Mouse (Mus musculus): ENCODE measurements at regions not wholly inside any gene's neighbourhood (a gene's known extent, or its start where the extent isn't known, plus 50 kb on each side); places are given as distances from the start of the nearest gene placed in this dataset.

DNA sequence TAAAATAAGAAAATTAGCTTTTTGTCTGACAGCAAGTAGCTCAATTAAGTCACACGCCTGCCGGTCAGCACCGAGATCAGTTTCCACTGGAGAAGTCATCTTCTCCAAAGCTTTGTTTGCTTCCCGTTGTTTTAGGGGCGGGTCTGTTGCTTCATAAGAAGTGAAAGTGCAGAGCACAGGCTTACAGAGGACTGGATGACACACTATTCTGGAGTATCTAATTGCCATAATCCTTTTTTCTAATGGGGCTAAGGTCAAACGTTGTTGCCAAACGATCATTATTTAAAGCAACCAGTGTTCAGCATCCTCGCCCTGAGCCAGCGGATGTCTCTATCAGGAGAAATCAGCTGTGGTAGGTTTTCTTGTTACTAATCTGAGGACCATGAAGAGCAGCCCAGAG lies 128.5 kb downstream of the Mtx2 start:
- WGBS, result 76% methylated on average over 9 of the region's 9 CpGs
- ATAC-seq (ENCODE audit: low read depth) (no peak), DNase-seq (ENCODE audit: low spot score) (no peak)
- Histone ChIP-seq H3K27me3 (replicated peaks; ENCODE audit: control insufficient read depth, insufficient read depth, low read length) (no peaks in the 10 kb centered on the region), H3K27ac (replicated peaks; ENCODE audit: low read depth, low read length) (no peak overlapping the region), H3K9ac (ENCODE audit: low read depth, low read length) (no peak overlapping the region), H3K36me3 (ENCODE audit: control insufficient read depth, insufficient read depth, low read length) (no peaks in the 10 kb centered on the region), H3K4me1 (ENCODE audit: control insufficient read depth, insufficient read depth, low read length) (no peaks in the 10 kb centered on the region; the same call in 1 of the 2 replicates), H3K4me3 (ENCODE audit: low read depth, low read length) (no peak overlapping the region), H3K9me3 (ENCODE audit: control insufficient read depth, low read length) (no peaks in the 10 kb centered on the region), H3K4me2 (ENCODE audit: low read depth, low read length) (no peak overlapping the region)

GRCm38 (mm10) chr2:74955281-74956128 lies 129.9 kb downstream of the Mtx2 start:
- Histone ChIP-seq H3K9me3 (ENCODE audit: control insufficient read depth, low read length) (no peaks in the 10 kb centered on the region), H3K4me1 (ENCODE audit: control insufficient read depth, insufficient read depth, low read length) (no peaks in the 10 kb centered on the region; the same call in 1 of the 2 replicates), H3K27ac (replicated peaks; ENCODE audit: low read depth, low read length) (no peak overlapping the region), H3K9ac (ENCODE audit: low read depth, low read length) (no peak overlapping the region), H3K4me2 (ENCODE audit: low read depth, low read length) (no peak overlapping the region), H3K36me3 (ENCODE audit: control insufficient read depth, insufficient read depth, low read length) (no peaks in the 10 kb centered on the region), H3K27me3 (replicated peaks; ENCODE audit: control insufficient read depth, insufficient read depth, low read length) (no peaks in the 10 kb centered on the region), H3K4me3 (ENCODE audit: low read depth, low read length) (no peak overlapping the region)
- DNase-seq (ENCODE audit: low spot score) (no peak), ATAC-seq (ENCODE audit: low read depth) (no peak)
- WGBS, result 80% methylated on average over 4 of the region's 4 CpGs

GRCm38 (mm10) chr2:74956129-74956450 lies 130.5 kb downstream of the Mtx2 start:
- Histone ChIP-seq H3K4me2 (ENCODE audit: low read depth, low read length) (no peak overlapping the region), H3K4me1 (ENCODE audit: control insufficient read depth, insufficient read depth, low read length) (no peaks in the 10 kb centered on the region; the same call in 1 of the 2 replicates), H3K9me3 (ENCODE audit: control insufficient read depth, low read length) (no peaks in the 10 kb centered on the region), H3K4me3 (ENCODE audit: low read depth, low read length) (no peak overlapping the region), H3K9ac (ENCODE audit: low read depth, low read length) (no peak overlapping the region), H3K27ac (replicated peaks; ENCODE audit: low read depth, low read length) (no peak overlapping the region), H3K27me3 (replicated peaks; ENCODE audit: control insufficient read depth, insufficient read depth, low read length) (no peaks in the 10 kb centered on the region), H3K36me3 (ENCODE audit: control insufficient read depth, insufficient read depth, low read length) (no peaks in the 10 kb centered on the region)
- DNase-seq (ENCODE audit: low spot score) (no peak), ATAC-seq (ENCODE audit: low read depth) (no peak)
- 95% methylated on average over 1 of the region's 1 CpGs for WGBS

- no peaks in the 10 kb centered on the region for H3K36me3 ChIP-seq (ENCODE audit: control insufficient read depth, insufficient read depth, low read length)
- H3K9me3 ChIP-seq (ENCODE audit: control insufficient read depth, low read length), result no peaks in the 10 kb centered on the region
- DNase-seq (ENCODE audit: low spot score) (no peak), ATAC-seq (ENCODE audit: low read depth) (no peak)
- no peak overlapping the region for H3K4me3 ChIP-seq (ENCODE audit: low read depth, low read length)
- H3K4me1 ChIP-seq (ENCODE audit: control insufficient read depth, insufficient read depth, low read length), result no peaks in the 10 kb centered on the region; the same call in 1 of the 2 replicates
- no peak overlapping the region for H3K27ac ChIP-seq (replicated peaks; ENCODE audit: low read depth, low read length)
- no peaks in the 10 kb centered on the region for H3K27me3 ChIP-seq (replicated peaks; ENCODE audit: control insufficient read depth, insufficient read depth, low read length)
- H3K9ac ChIP-seq (ENCODE audit: low read depth, low read length), result no peak overlapping the region
- 91% methylated on average over 2 of the region's 2 CpGs for WGBS
- H3K4me2 ChIP-seq (ENCODE audit: low read depth, low read length), result no peak overlapping the region
Measured at GRCm38 (mm10) chr2:74956556-74956955, 131.0 kb downstream of the Mtx2 start.

DNA sequence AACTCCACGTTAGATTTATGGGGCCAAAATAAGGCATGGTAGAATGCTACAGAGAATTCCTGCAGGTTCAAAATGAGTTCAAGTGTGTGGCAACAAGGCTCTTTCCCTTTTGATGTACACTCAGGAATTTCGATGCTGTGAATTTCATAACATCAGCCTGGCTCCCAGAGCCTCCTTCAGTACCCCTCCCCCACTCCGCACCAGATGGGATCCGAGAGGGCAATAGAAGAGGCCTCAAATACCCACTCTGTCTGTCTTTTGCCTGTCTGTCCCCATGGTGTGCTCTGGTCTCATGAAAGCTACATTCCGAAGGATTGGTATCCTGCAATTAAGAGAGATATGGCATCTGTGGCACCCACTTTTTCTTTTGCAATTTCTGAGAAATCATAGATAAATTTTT lies 134.3 kb downstream of the Mtx2 start:
- Histone ChIP-seq H3K27ac (replicated peaks; ENCODE audit: low read depth, low read length) (no peak overlapping the region), H3K4me1 (ENCODE audit: control insufficient read depth, insufficient read depth, low read length) (peaks cover under 1% of the 10 kb centered on the region; the same call in 1 of the 2 replicates), H3K27me3 (replicated peaks; ENCODE audit: control insufficient read depth, insufficient read depth, low read length) (0 out of 2 replicates have a peak, but pooled peaks cover 5% of the 10 kb centered on the region), H3K4me2 (ENCODE audit: low read depth, low read length) (no peak overlapping the region), H3K36me3 (ENCODE audit: control insufficient read depth, insufficient read depth, low read length) (no peaks in the 10 kb centered on the region), H3K9ac (ENCODE audit: low read depth, low read length) (no peak overlapping the region), H3K4me3 (ENCODE audit: low read depth, low read length) (no peak overlapping the region), H3K9me3 (ENCODE audit: control insufficient read depth, low read length) (no peaks in the 10 kb centered on the region)
- 33% methylated on average over 5 of the region's 5 CpGs for WGBS
- ATAC-seq (ENCODE audit: low read depth) (no peak), DNase-seq (ENCODE audit: low spot score) (peak; percentile 23)

DNA sequence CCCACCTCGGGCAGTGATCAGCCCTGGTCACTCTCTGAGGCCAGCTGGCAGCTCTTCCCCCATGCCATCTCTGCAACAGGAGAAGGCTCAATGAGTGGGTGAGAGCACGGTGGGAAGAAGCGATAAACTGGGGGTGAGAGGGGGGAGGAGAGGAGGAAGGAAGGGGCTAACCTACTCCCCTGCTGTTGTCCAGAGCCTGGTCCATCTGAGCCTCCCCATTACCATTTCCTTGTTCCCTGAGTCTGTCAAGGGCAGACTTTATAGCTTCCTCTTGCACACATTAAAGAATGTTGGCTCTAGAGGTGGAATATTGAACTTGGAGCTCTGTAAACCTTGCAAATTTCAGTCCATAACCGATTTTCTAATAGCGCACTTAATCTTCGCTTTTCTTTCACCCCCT lies 136.8 kb downstream of the Mtx2 start:
- H3K27ac ChIP-seq (replicated peaks; ENCODE audit: low read depth, low read length), result no peak overlapping the region
- ATAC-seq (ENCODE audit: low read depth) (no peak), DNase-seq (ENCODE audit: low spot score) (no peak)
- no peak overlapping the region for H3K4me3 ChIP-seq (ENCODE audit: low read depth, low read length)
- H3K9ac ChIP-seq (ENCODE audit: low read depth, low read length), result no peak overlapping the region
- 92% methylated on average over 6 of the region's 6 CpGs for WGBS
- peaks cover 5% of the 10 kb centered on the region; the same call in 1 of the 2 replicates for H3K27me3 ChIP-seq (replicated peaks; ENCODE audit: control insufficient read depth, insufficient read depth, low read length)
- H3K9me3 ChIP-seq (ENCODE audit: control insufficient read depth, low read length), result no peaks in the 10 kb centered on the region
- no peak overlapping the region for H3K4me2 ChIP-seq (ENCODE audit: low read depth, low read length)
- H3K4me1 ChIP-seq (ENCODE audit: control insufficient read depth, insufficient read depth, low read length), result peaks cover 7% of the 10 kb centered on the region
- H3K36me3 ChIP-seq (ENCODE audit: control insufficient read depth, insufficient read depth, low read length), result no peaks in the 10 kb centered on the region

GRCm38 (mm10) chr2:74964360-74964759 lies 138.8 kb downstream of the Mtx2 start:
- Histone ChIP-seq H3K9me3 (ENCODE audit: control insufficient read depth, low read length) (no peaks in the 10 kb centered on the region), H3K27ac (replicated peaks; ENCODE audit: low read depth, low read length) (no peak overlapping the region), H3K27me3 (replicated peaks; ENCODE audit: control insufficient read depth, insufficient read depth, low read length) (peaks cover 5% of the 10 kb centered on the region; the same call in 1 of the 2 replicates), H3K4me1 (ENCODE audit: control insufficient read depth, insufficient read depth, low read length) (peaks cover 7% of the 10 kb centered on the region), H3K4me3 (ENCODE audit: low read depth, low read length) (no peak overlapping the region), H3K9ac (ENCODE audit: low read depth, low read length) (no peak overlapping the region), H3K4me2 (ENCODE audit: low read depth, low read length) (no peak overlapping the region), H3K36me3 (ENCODE audit: control insufficient read depth, insufficient read depth, low read length) (no peaks in the 10 kb centered on the region)
- ATAC-seq (ENCODE audit: low read depth), result peak; percentile 78
- DNase-seq (ENCODE audit: low spot score), result peak; percentile 92
- WGBS, result under 1% methylated on average over 6 of the region's 6 CpGs

DNA sequence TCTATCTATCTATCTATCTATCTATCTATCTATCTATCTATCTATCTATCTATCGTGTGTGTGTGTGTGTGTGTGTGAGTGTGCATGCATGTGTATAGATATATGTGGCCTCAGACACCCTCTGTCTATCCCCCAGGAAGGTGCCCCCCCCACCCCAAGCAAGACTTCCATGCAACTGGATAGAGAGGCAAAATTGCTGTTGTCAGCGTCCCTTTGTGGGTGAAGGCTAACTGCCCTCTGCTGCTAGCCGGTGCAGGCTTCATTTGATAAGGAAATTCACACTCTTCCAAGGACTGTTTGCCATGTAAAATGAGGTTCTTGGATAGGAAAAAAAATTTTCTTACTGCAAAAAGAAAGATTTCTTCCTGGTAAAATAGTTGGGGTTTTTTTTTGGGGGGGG lies 139.4 kb downstream of the Mtx2 start:
- peaks cover 5% of the 10 kb centered on the region; the same call in 1 of the 2 replicates for H3K27me3 ChIP-seq (replicated peaks; ENCODE audit: control insufficient read depth, insufficient read depth, low read length)
- 41% methylated on average over 3 of the region's 3 CpGs for WGBS

More for the DNA sequence above, 139.4 kb downstream of the Mtx2 start:
- ATAC-seq (ENCODE audit: low read depth), result no peak
- Histone ChIP-seq H3K9ac (ENCODE audit: low read depth, low read length) (no peak overlapping the region), H3K27ac (replicated peaks; ENCODE audit: low read depth, low read length) (no peak overlapping the region), H3K36me3 (ENCODE audit: control insufficient read depth, insufficient read depth, low read length) (no peaks in the 10 kb centered on the region), H3K9me3 (ENCODE audit: control insufficient read depth, low read length) (no peaks in the 10 kb centered on the region), H3K4me3 (ENCODE audit: low read depth, low read length) (no peak overlapping the region), H3K4me2 (ENCODE audit: low read depth, low read length) (peak overlapping the region; percentile 21; the same call in 1 of the 2 replicates), H3K4me1 (ENCODE audit: control insufficient read depth, insufficient read depth, low read length) (peaks cover 7% of the 10 kb centered on the region)
- DNase-seq (ENCODE audit: low spot score), result no peak
